Mouse (Mus musculus): Measurements from ENCODE around the gene Mafb. TPM values are rescaled to one million over a fixed set of nuclear protein-coding genes. Genes with fewer than 3 reads are reported as not detected.

Gene Mafb
- polyA plus RNA-seq, 1 experiment from 2014 or later, result 4.9 TPM

DNA sequence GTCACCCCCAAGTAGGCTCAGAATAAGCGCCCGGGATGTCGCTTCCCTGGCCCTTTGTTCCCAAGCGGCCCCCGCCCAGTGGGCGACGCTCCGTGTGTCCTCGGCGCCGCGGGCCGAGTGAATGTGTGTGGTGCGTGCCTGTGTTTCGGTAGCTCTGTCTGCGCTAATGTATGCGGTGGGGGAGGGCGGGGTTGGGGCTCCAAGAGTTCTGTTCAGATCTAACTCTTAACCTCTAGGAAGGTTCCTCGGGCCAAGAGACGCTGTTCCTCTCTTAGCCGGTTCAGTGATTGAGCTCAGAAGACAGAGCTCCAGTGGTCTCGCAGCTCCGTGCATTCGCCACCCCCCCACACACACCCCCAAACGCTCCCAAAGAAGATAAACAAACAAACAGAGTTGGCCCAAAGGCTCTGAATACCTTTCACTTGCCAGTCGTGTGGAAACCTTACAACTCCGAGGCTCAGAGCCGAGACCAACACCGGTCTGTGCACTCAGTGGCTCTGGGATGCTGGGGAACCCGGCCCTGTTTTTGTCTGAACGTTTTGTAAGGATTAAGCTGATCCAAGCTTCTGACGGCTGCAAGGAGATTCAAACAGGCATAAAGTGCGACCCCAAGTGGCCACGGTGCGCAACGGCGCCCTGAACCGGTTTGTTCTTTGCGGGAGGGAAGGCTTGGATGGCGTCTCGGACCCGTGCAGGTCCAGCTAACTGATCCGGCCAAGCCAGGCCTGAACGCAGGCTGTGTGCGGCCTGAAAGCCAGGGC, 763 bp upstream of the Mafb start:
- peak overlapping the region; percentile 89 for H3K4me2 ChIP-seq (ENCODE audit: low read depth, low read length)
- peaks cover 8% of the 10 kb centered on the region for H3K4me1 ChIP-seq (ENCODE audit: control insufficient read depth, insufficient read depth, low read length)
- peaks cover 55% of the 10 kb centered on the region for H3K27me3 ChIP-seq (ENCODE audit: control insufficient read depth, insufficient read depth, low read length)
- peak overlapping the region; percentile 54 for H3K4me3 ChIP-seq (ENCODE audit: low read depth, low read length)
- H3K9me3 ChIP-seq (replicated peaks; ENCODE audit: control insufficient read depth, low read length), result no peaks in the 10 kb centered on the region
- peak overlapping the region; percentile 5 for H3K27ac ChIP-seq (replicated peaks; ENCODE audit: low read depth, low read length)
- no peaks in the 10 kb centered on the region for H3K36me3 ChIP-seq (replicated peaks; ENCODE audit: control insufficient read depth, insufficient read depth, low read depth, low read length)
- H3K9ac ChIP-seq (replicated peaks; ENCODE audit: low read length), result peak overlapping the region; percentile 56
- DNase-seq (ENCODE audit: low spot score) (peak; percentile 95), ATAC-seq (replicated peaks; ENCODE audit: insufficient number of reproducible peaks, low FRiP score, low TSS enrichment, low read depth) (peak; percentile 66)
- under 1% methylated on average over 45 of the region's 45 CpGs for WGBS

DNA sequence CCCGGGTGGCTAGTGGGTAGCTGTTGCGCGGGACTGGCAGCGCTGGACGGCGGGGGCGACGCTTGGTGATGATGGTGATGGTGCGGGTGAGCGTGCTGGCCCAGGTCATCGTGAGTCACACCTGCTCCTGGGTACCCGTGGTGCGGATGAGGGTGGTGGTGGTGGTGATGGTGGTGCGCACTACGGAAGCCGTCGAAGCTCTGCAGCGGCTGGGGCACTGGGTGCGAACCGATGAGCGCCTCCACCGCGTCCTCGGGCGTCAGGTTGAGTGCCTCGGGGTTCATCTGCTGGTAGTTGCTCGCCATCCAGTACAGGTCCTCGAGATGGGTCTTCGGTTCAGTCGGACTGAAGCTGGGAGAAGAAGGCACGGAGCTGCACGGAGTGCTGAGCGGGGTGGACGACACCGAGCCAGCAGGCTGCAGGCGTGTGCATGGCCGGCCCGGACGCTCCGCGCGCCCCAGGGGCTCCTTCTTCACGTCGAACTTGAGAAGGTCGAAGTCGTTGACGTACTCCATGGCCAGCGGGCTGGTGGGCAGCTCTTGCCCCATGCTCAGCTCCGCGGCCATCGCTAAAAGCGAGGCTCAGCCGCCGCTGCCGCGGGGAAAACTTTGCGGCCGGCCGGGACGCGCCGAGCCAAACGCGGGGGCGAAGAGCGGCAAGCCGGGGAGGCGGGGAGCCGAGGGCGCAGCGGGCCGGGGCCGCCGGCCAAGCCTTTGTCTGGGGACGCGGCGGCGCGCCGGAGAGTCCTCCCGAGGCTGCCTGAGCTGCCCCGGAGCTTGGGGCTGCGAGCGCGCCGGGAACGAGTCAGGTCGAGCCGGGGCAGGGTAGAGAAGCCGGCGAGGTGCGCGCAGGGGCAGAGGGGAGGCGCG, 520 bp downstream of the Mafb start:
- Histone ChIP-seq H3K27ac (replicated peaks; ENCODE audit: low read depth, low read length) (peak overlapping the region; percentile 52; the same call in 1 of the 2 replicates), H3K4me2 (ENCODE audit: low read depth, low read length) (peak overlapping the region; percentile 89), H3K27me3 (ENCODE audit: control insufficient read depth, insufficient read depth, low read length) (peaks cover 58% of the 10 kb centered on the region), H3K36me3 (replicated peaks; ENCODE audit: control insufficient read depth, insufficient read depth, low read depth, low read length) (no peaks in the 10 kb centered on the region), H3K4me3 (ENCODE audit: low read depth, low read length) (peak overlapping the region; percentile 54), H3K9me3 (replicated peaks; ENCODE audit: control insufficient read depth, low read length) (no peaks in the 10 kb centered on the region), H3K4me1 (ENCODE audit: control insufficient read depth, insufficient read depth, low read length) (peaks cover 8% of the 10 kb centered on the region), H3K9ac (replicated peaks; ENCODE audit: low read length) (peak overlapping the region; percentile 77)
- ATAC-seq (replicated peaks; ENCODE audit: insufficient number of reproducible peaks, low FRiP score, low TSS enrichment, low read depth) (peak; percentile 20; the same call in 1 of the 2 replicates), DNase-seq (ENCODE audit: low spot score) (no peak)
- WGBS, result under 1% methylated on average over 82 of the region's 95 CpGs

DNA sequence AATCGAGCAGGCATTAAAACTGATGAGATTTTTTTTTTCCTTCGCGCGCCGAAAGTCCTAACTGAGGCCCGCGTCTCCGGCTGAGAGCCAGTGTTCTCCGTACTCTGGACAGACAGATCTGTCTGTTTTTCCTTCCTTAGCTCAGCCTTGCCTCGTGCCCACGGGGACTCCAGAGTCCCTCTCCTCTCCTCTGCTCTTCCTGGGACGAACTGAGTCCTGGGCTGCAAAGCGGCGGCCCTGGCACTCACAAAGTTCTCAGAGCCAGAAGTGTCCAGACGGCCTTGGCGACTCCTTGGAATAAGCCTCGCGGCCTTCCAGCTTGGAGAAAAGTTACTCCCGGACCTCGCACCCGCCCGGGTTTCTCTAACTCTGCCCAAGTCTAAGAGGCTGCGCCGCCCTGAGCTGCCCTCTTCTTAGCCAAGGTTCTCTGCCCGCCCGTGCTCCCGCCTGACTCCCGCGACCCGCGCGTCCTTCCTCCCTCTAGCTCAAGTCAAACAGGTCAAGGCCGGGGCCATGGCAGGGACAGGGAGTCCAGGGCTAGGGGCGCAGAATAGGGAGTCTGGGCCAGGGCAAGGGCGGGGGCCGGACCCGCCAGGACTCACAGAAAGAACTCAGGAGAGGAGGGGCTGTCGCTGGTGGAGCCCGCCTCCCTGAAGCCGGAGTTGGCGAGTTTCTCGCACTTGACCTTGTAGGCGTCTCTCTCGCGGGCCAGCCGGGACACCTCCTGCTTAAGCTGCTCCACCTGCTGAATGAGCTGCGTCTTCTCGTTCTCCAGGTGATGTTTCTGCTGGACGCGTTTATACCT, 1.6 kb downstream of the Mafb start:
- peaks cover 8% of the 10 kb centered on the region for H3K4me1 ChIP-seq (ENCODE audit: control insufficient read depth, insufficient read depth, low read length)
- peak overlapping the region; percentile 89 for H3K4me2 ChIP-seq (ENCODE audit: low read depth, low read length)
- peak; percentile 41 for DNase-seq (ENCODE audit: low spot score)
- H3K36me3 ChIP-seq (replicated peaks; ENCODE audit: control insufficient read depth, insufficient read depth, low read depth, low read length), result no peaks in the 10 kb centered on the region
- H3K27ac ChIP-seq (replicated peaks; ENCODE audit: low read depth, low read length), result no peak overlapping the region
- peak overlapping the region; percentile 77 for H3K9ac ChIP-seq (replicated peaks; ENCODE audit: low read length)
- no peaks in the 10 kb centered on the region for H3K9me3 ChIP-seq (replicated peaks; ENCODE audit: control insufficient read depth, low read length)
- under 1% methylated on average over 50 of the region's 50 CpGs for WGBS
- H3K4me3 ChIP-seq (ENCODE audit: low read depth, low read length), result peak overlapping the region; percentile 54
- no peak for ATAC-seq (replicated peaks; ENCODE audit: insufficient number of reproducible peaks, low FRiP score, low TSS enrichment, low read depth)
- peaks cover 50% of the 10 kb centered on the region for H3K27me3 ChIP-seq (ENCODE audit: control insufficient read depth, insufficient read depth, low read length)

GRCm38 (mm10) chr2:160364666-160365065, 2.2 kb downstream of the Mafb start:
- H3K9me3 ChIP-seq (replicated peaks; ENCODE audit: control insufficient read depth, low read length), result no peaks in the 10 kb centered on the region
- H3K4me1 ChIP-seq (ENCODE audit: control insufficient read depth, insufficient read depth, low read length), result peaks cover 8% of the 10 kb centered on the region
- peaks cover 50% of the 10 kb centered on the region for H3K27me3 ChIP-seq (ENCODE audit: control insufficient read depth, insufficient read depth, low read length)
- WGBS, result 0% methylated on average over 12 of the region's 12 CpGs
- no peak overlapping the region for H3K9ac ChIP-seq (replicated peaks; ENCODE audit: low read length)
- ATAC-seq (replicated peaks; ENCODE audit: insufficient number of reproducible peaks, low FRiP score, low TSS enrichment, low read depth), result no peak
- H3K4me3 ChIP-seq (ENCODE audit: low read depth, low read length), result peak overlapping the region; percentile 7
- H3K36me3 ChIP-seq (replicated peaks; ENCODE audit: control insufficient read depth, insufficient read depth, low read depth, low read length), result no peaks in the 10 kb centered on the region
- no peak overlapping the region for H3K27ac ChIP-seq (replicated peaks; ENCODE audit: low read depth, low read length)
- DNase-seq (ENCODE audit: low spot score), result peak; percentile 64
- peak overlapping the region; percentile 21; the same call in 1 of the 2 replicates for H3K4me2 ChIP-seq (ENCODE audit: low read depth, low read length)

- H3K4me2 ChIP-seq (ENCODE audit: low read depth, low read length), result peak overlapping the region; percentile 30
- DNase-seq (ENCODE audit: low spot score), result no peak
Measured at GRCm38 (mm10) chr2:160364128-160364650, 2.7 kb downstream of the Mafb start.

DNA sequence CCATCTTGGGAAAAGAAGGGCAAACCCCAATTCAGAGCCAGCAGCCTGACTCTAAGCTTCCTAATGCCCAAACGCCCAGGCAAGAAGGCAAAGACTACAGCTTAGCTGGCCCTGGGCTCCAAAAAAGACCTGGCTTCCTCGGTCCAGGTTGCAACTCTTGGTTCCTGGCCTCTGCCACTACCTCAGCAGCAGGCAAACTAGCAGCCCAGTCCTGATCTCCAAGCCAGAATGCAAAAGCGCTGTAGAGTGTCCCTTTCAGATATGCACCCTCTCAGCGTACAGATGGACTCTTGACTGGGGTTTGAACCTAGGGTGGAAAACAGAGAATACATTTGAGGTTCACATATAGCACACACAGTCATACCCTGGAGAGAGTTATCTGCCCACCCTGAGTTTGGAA, 3.7 kb downstream of the Mafb start:
- DNase-seq (ENCODE audit: low spot score) (no peak), ATAC-seq (replicated peaks; ENCODE audit: insufficient number of reproducible peaks, low FRiP score, low TSS enrichment, low read depth) (no peak)
- Histone ChIP-seq H3K36me3 (replicated peaks; ENCODE audit: control insufficient read depth, insufficient read depth, low read depth, low read length) (no peaks in the 10 kb centered on the region), H3K4me1 (ENCODE audit: control insufficient read depth, insufficient read depth, low read length) (peaks cover 5% of the 10 kb centered on the region), H3K27me3 (ENCODE audit: control insufficient read depth, insufficient read depth, low read length) (peaks cover 52% of the 10 kb centered on the region), H3K9me3 (replicated peaks; ENCODE audit: control insufficient read depth, low read length) (no peaks in the 10 kb centered on the region), H3K27ac (replicated peaks; ENCODE audit: low read depth, low read length) (no peak overlapping the region), H3K4me3 (ENCODE audit: low read depth, low read length) (no peak overlapping the region), H3K4me2 (ENCODE audit: low read depth, low read length) (no peak overlapping the region), H3K9ac (replicated peaks; ENCODE audit: low read length) (no peak overlapping the region)
- WGBS, result 7% methylated on average over 4 of the region's 4 CpGs

More at GRCm38 (mm10) chr2:160364128-160364650, 2.7 kb downstream of the Mafb start:
- WGBS, result under 1% methylated on average over 9 of the region's 9 CpGs
- ATAC-seq (replicated peaks; ENCODE audit: insufficient number of reproducible peaks, low FRiP score, low TSS enrichment, low read depth), result no peak
- no peak overlapping the region for H3K27ac ChIP-seq (replicated peaks; ENCODE audit: low read depth, low read length)
- H3K9me3 ChIP-seq (replicated peaks; ENCODE audit: control insufficient read depth, low read length), result no peaks in the 10 kb centered on the region
- H3K9ac ChIP-seq (replicated peaks; ENCODE audit: low read length), result no peak overlapping the region
- peak overlapping the region; percentile 7 for H3K4me3 ChIP-seq (ENCODE audit: low read depth, low read length)
- peaks cover 8% of the 10 kb centered on the region for H3K4me1 ChIP-seq (ENCODE audit: control insufficient read depth, insufficient read depth, low read length)
- no peaks in the 10 kb centered on the region for H3K36me3 ChIP-seq (replicated peaks; ENCODE audit: control insufficient read depth, insufficient read depth, low read depth, low read length)
- H3K27me3 ChIP-seq (ENCODE audit: control insufficient read depth, insufficient read depth, low read length), result peaks cover 48% of the 10 kb centered on the region

DNA sequence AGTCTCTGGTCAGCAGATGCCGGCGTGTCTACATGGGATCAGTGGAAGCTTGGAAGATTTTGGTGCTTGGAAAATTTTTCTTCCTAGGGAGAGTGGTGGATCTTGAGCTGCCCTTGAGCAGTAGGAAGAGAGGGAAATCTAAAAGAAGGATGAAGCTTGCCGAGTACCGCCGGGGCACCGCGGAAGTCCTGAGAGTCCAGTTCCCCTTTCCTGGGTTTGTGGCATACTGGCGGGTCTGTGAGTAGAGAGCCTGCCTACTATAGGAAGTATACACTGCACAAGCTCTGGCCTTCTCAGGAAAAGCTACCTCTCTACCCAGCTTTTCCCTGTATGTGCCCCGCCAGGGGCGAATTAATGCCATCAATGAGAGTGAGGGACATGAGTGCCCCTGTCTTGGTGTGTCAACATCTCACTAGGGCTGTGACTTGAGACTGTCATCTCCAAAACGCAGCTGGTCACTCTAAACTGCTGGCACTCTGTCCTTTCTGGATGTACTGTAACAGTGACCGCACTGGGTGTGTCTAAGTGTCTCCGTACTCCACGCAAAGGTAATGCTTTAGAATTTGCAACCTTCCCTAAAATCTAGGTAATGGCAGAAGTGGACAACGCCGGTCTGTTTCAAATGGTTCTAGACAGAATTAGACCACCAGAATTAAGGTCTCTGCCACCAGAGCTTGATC, 5.3 kb downstream of the Mafb start:
- peaks cover 5% of the 10 kb centered on the region for H3K4me1 ChIP-seq (ENCODE audit: control insufficient read depth, insufficient read depth, low read length)
- DNase-seq (ENCODE audit: low spot score), result no peak

More for the DNA sequence above, 5.3 kb downstream of the Mafb start:
- H3K9ac ChIP-seq (replicated peaks; ENCODE audit: low read length), result no peak overlapping the region
- H3K9me3 ChIP-seq (replicated peaks; ENCODE audit: control insufficient read depth, low read length), result no peaks in the 10 kb centered on the region
- no peak overlapping the region for H3K4me2 ChIP-seq (ENCODE audit: low read depth, low read length)
- H3K27me3 ChIP-seq (ENCODE audit: control insufficient read depth, insufficient read depth, low read length), result peaks cover 49% of the 10 kb centered on the region
- no peaks in the 10 kb centered on the region for H3K36me3 ChIP-seq (replicated peaks; ENCODE audit: control insufficient read depth, insufficient read depth, low read depth, low read length)
- no peak overlapping the region for H3K4me3 ChIP-seq (ENCODE audit: low read depth, low read length)
- WGBS, result 4% methylated on average over 16 of the region's 16 CpGs
- no peak overlapping the region for H3K27ac ChIP-seq (replicated peaks; ENCODE audit: low read depth, low read length)
- ATAC-seq (replicated peaks; ENCODE audit: insufficient number of reproducible peaks, low FRiP score, low TSS enrichment, low read depth), result no peak

Measured in embryonic facial prominence, embryonic 11.5 days (tissue).